8 mouse cellular contexts compared by ENCODE assay signal in genomic region chr7:144425953-144426352, GRCm38 (mm10). TPM values are rescaled to one million over a fixed set of nuclear protein-coding genes. Genes with fewer than 3 reads are reported as not detected.
A peak's percentile ranks its signal among the peaks of the same experiment; 100 is the strongest.
DNase-seq lines count a peak whose midpoint lies in the region; ATAC-seq and TF ChIP-seq lines count a peak whose summit lies in the region.

No protein-coding gene starts in this region.

- 9% methylated on average over 8 of the region's 8 CpGs for WGBS in heart, postnatal 0 days
- WGBS in hindbrain, embryonic 16.5 days: 5% methylated on average over 8 of the region's 8 CpGs

- H3K4me1 ChIP-seq in heart, postnatal 0 days (ENCODE audit: control insufficient read depth, insufficient read depth): no peaks in the 10 kb centered on the region
- H3K4me1 ChIP-seq in hindbrain, embryonic 16.5 days (ENCODE audit: control insufficient read depth, insufficient read depth, low read depth, low read length): peaks cover 5% of the 10 kb centered on the region; the same call in 1 of the 2 replicates

- no peaks in the 10 kb centered on the region for H3K27me3 ChIP-seq in heart, postnatal 0 days (ENCODE audit: control insufficient read depth, insufficient read depth, low read length)
- H3K27me3 ChIP-seq in hindbrain, embryonic 16.5 days (replicated peaks; ENCODE audit: control insufficient read depth, insufficient read depth, low read length): no peaks in the 10 kb centered on the region; the same call in 1 of the 2 replicates

- H3K36me3 ChIP-seq in heart, postnatal 0 days (replicated peaks; ENCODE audit: control insufficient read depth, insufficient read depth, low read length): no peaks in the 10 kb centered on the region
- no peaks in the 10 kb centered on the region for H3K36me3 ChIP-seq in hindbrain, embryonic 16.5 days (ENCODE audit: control insufficient read depth, insufficient read depth, low read length)

- TF ChIP-seq EP300 in heart, postnatal 0 days (IDR thresholded peaks at IDR 0.05; ENCODE audit: low read depth): no peak

- H3K4me2 ChIP-seq in heart, postnatal 0 days (ENCODE audit: low read depth, low read length): no peak overlapping the region
- H3K4me2 ChIP-seq in hindbrain, embryonic 16.5 days (ENCODE audit: low read length): no peak overlapping the region

- no peak overlapping the region for H3K9ac ChIP-seq in heart, postnatal 0 days (replicated peaks; ENCODE audit: low read depth, low read length)
- H3K9ac ChIP-seq in hindbrain, embryonic 16.5 days (ENCODE audit: low read depth, low read length): no peak overlapping the region

- H3K4me3 ChIP-seq in heart, postnatal 0 days (ENCODE audit: low read depth, low read length): no peak overlapping the region
- H3K4me3 ChIP-seq in hindbrain, embryonic 16.5 days (ENCODE audit: low read length): no peak overlapping the region

- peak; percentile 90 for TF ChIP-seq CTCF in heart, postnatal 0 days (IDR thresholded peaks at IDR 0.05; ENCODE audit: low read depth)

- H3K9me3 ChIP-seq in heart, postnatal 0 days (replicated peaks; ENCODE audit: control insufficient read depth, low read length): no peaks in the 10 kb centered on the region
- H3K9me3 ChIP-seq in hindbrain, embryonic 16.5 days (ENCODE audit: control insufficient read depth, low read length): no peaks in the 10 kb centered on the region

- H3K27ac ChIP-seq in heart, postnatal 0 days (ENCODE audit: low read depth): no peak overlapping the region
- no peak overlapping the region for H3K27ac ChIP-seq in hindbrain, embryonic 16.5 days (ENCODE audit: low read depth, low read length)

- DNase-seq in heart, postnatal 0 days (ENCODE audit: low spot score): peak; percentile 29
- no peak for DNase-seq in heart, adult 11 months
- DNase-seq in 3T3-L1 (ENCODE audit: low read depth, low spot score): peak; percentile 68
- DNase-seq in adrenal gland, adult 18-20 months (ENCODE audit: low spot score in 2 of 2): peak; percentile 66 to 67
- DNase-seq in embryo, embryonic 11.5 days (ENCODE audit: low read depth, low spot score): peak; percentile 23
- DNase-seq in lung, postnatal 14 days: peak; percentile 67
- DNase-seq in thymus, postnatal 0 days (ENCODE audit: low spot score): peak; percentile 48

- no peak for ATAC-seq in heart, postnatal 0 days (ENCODE audit: insufficient read depth, low read depth)
- ATAC-seq in hindbrain, embryonic 16.5 days: 0 out of 2 replicates have a peak, but pooled peaks have one; percentile 14

RNA-seq across cellular contexts. Expression of gene Cttn, which starts 44.9 kb away (rescaled TPM):
- 69.0 and 87.7 TPM in 2 replicates for total RNA-seq in heart, postnatal 0 days (2014; rRNA removed; ENCODE audit: low replicate concordance)
- 79.4 and 87.3 TPM in 2 replicates for polyA plus RNA-seq in heart, postnatal 0 days (2015; fragmentation: Nextera tagmentation; extraction: Ambion mirVana)
- 100 to 1,000 TPM; 168 to 229 TPM for total RNA-seq in adrenal gland, adult 18-20 months (2021)
- 181 and 192 TPM in 2 replicates for polyA plus RNA-seq in hindbrain, embryonic 16.5 days (2015; fragmentation: Nextera tagmentation; extraction: Ambion mirVana)
- 37.3 and 38.9 TPM in 2 replicates for polyA plus RNA-seq in thymus, postnatal 0 days (2015; fragmentation: Nextera tagmentation; extraction: Ambion mirVana)
